Mouse (Mus musculus) heart, adult 2 months (tissue): ENCODE data around the gene Tff2.

Experiments
- CTCF ChIP-seq: fragments of 200-600 bp; IDR thresholded peaks from 2 replicates; pipeline ENCODE4 v1.8.1; 2022; ENCODE audit warnings: antibody characterized with exemption, mild to moderate bottlenecking, moderate library complexity
- EP300 ChIP-seq: fragments of 200-500 bp; IDR thresholded peaks from 2 replicates; pipeline ENCODE4 v1.6.1; 2011; ENCODE audit warnings: low read depth, low read length, control low read depth; ENCODE audit not compliant: insufficient read depth

- TF ChIP-seq CTCF = no peak
- no peak for TF ChIP-seq EP300
These were observed 28.0 kb downstream of the Tff2 start for GRCm38 (mm10) chr17:31116063-31116462.
